Mouse (Mus musculus) heart, postnatal 25 days (tissue): ENCODE measurements around the gene Slc41a3. TPM values are rescaled to one million over a fixed set of nuclear protein-coding genes. Genes with fewer than 3 reads are reported as not detected.

Experiments
- DNase-seq: peaks from one replicate; pipeline ENCODE4 v3.0.0; 2022; ENCODE audit warnings: low spot score
- intact Hi-C: fragments of 180-260 bp; cut with DNase I; formaldehyde crosslinking; loops from one replicate; pipeline ENCODE4 v1.15.1; 2025
- total RNA-seq, 2 experiments: library from RNA; stranded (reverse); gene quantifications; 2 replicates each; pipeline ENCODE4 v1.2.3; 2021

Gene Slc41a3
- total RNA-seq = 100 to 1,000 TPM in 1 of 2 experiments, 10 to 100 TPM in 1; 51.0 to 103 TPM

DNA sequence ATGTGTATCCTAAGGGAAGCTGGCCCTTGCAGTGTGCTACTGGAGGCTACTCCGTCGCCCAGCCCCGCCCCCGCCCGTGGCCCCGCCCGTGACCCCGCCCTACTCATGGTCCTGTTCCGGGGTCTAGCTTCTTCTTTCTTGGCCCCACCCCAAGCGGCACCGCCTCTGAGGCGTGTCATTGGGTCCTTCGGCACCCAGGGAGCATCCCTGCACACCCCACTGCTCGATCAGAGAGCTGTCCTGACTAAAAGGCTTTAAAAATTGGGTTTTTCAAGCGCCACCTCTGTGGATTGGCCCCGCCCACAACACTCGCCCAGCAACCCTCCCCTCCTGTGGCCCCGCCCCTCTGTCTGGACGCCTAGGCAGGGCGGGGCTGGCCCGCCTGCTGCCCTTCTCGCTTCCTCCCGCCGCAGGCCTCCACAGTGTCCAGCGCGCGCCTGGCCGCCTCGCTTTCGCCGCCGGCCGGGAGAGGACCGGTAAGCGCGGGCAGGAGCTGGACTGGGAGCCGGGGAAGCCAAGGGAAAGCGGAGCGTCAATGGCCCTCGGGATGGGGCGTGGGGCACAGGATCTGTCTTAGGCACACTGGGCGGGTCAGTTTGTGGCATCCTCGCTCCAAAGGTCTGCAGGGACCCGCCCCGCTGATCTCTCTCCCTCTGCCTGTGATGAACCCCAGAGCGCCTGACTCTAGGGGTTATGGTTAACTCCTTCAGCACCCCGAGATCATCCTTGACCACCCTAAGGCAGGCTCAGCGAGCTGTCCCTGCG is at the start of gene Slc41a3:
TSS of gene Slc41a3 (plus strand) at position 193 of the 765 bp plus-strand sequence.
- intact Hi-C loops = no loop called here
- peak; percentile 87 for DNase-seq

- intact Hi-C loops = no loop called here
These were observed 47.9 kb upstream of the Slc41a3 start for GRCm38 (mm10) chr6:90556534-90557058.

DNA sequence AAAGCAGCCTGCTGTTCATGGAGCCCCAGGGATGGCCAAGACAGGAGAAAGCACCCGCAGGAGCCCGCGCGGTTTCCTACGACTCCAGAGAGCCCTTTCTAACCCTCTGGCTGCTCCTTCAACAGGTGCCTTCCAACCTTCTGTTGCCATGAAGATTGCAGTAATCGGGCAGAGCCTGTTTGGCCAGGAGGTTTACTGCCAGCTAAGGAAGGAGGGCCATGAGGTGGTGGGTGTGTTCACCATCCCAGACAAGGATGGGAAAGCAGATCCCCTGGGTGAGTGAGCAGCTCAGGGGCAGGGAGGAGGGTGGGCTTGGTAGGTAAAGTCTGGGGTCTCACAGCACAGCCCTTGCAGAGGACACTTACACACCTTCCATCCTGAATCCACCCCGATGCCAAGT is 47.4 kb upstream of the Slc41a3 start:
- DNase-seq = no peak
- intact Hi-C loops = no loop called here

More at GRCm38 (mm10) chr6:90556534-90557058, 47.9 kb upstream of the Slc41a3 start:
- no peak for DNase-seq

DNA sequence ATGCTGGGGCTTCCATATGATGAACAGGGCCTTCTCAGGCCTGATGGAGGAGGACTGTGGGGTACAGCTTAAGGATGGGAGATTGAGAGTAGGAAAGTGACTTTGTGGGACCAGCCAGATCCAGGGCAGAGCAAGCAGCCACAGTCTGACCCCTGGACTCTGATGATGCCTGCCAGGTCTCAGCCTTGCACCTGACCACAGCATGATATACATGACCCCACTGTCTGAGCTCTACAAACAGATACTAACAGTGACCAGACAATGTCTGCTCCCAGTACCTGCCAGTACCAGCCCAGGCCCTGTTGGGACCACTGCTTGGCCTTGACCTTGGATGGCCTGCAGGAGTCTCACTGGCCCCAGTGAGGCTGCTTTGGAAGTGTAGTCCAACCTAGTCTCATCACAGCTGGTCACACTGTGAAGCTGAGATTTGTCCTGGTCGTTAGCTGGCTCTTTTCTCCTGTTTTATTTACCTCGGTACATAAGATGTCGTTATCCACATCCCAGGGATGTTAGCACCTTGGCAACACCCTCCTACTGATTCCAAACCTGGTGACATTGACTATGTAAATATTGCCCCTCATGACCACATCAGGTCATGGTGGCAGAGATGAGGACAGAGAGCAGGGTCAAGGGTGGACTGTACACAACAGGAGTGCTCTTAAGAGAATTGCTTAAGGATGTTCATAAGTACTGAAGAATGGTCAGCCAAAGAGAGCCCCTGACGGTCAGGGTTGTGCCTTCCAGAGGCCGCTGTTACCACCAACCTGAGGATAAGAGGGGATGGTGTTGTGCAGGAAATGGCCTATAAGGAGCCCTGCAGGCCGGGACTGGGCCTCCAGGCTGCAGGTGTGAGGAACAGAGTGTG is 46.5 kb upstream of the Slc41a3 start:
- no peak for DNase-seq
- intact Hi-C loops = no loop called here

DNA sequence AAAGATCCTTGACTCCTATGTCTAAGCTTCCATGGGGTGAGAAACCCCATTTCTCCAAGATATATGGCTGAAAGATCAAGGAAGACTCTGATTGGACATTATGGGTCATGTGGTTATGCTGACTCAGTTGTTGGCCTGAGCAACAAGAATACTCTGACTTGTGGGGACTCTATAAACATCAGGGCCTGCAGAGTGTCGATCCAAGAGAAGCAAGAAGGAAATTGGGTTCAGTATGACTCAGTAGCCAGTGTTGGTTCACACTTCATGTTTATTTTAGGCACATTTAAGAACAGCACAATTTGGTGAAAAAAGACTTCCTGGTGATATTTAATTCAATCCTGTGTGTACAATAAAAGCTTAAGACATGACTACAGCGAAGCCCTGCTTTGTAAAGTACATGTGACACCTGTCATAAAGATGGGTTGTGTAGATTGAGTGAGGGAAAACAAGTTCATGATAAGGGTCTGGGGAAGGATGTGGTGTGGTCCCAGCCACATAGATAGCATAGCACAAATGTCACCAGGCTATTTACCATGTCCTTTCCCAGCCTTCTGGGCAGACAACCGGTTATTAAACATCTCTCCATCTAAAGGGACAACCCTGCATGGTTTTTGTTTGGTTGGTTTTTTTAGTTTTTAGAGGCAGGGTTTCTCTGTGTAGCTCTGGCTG is 44.0 kb upstream of the Slc41a3 start:
- intact Hi-C loops = no loop called here

GRCm38 (mm10) chr6:90561234-90561781 is 43.2 kb upstream of the Slc41a3 start:
- no peak for DNase-seq
- intact Hi-C loops = no loop called here

More for the DNA sequence above, 44.0 kb upstream of the Slc41a3 start:
- DNase-seq = no peak

GRCm38 (mm10) chr6:90564240-90564639 is 40.3 kb upstream of the Slc41a3 start:
- no peak for DNase-seq
- intact Hi-C loops = no loop called here

DNA sequence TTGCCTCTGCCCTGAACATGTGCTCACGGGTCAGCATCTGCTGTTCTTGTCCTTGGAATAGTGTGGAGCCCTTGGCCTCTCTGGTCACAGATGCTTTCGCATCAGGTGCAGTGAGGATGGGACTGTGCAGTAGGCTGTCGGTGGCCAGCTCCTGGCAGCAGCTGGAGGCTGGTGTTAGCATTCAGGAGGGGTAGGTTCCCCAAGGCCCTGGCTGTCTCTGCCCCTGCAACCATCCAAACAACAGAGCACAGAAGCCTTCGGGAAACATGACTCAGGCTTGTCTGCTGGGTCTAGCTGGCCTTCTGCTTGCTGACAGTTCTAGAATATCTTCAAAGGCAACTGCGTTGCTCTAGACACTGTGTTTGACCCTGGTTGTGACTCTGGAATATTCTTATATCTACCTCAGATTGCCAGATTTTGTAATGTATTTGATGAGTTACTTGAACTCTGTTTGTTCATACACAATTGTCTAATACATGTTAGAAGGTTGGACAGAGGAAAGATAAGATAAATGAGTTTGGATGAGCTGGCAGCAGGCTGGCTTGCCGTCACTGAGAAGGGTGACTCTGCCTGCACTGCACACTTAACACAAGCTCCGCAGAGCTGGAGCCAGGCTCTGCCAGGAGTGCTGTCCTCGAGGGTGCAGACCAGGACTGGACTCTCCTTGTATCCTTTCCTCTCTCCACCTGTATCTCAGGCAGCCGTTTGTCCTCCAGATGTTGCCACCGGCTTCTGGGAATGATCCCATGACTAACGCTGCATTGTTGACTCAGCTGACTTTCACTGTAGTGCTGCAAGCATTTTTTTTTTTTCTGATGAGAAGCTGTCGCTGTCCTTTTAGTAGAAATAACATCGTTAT is 38.9 kb upstream of the Slc41a3 start:
- DNase-seq = no peak
- intact Hi-C loops = no loop called here

- intact Hi-C loops = no loop called here
- DNase-seq = no peak
These were observed 37.0 kb upstream of the Slc41a3 start for GRCm38 (mm10) chr6:90567486-90567885.

DNA sequence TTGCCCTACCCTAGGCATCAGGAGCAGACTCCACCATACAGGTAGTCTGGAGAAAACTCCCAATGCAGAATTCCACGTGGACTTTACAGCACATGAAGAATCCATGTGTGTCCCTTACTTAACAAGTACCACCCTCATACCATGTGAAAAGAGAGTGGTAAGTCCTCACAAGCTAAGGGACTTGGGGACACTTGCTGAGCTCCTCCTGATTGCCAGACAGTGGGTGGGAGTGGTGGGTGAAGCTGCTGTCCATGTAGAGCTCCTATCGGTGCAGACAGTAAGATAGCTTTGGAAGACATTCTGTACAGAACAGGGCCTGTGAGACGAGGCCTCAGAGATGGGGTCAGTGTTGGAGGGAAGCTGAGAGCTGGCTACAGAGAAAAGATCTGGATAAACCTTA is 36.6 kb upstream of the Slc41a3 start:
- DNase-seq = no peak
- intact Hi-C loops = no loop called here

DNA sequence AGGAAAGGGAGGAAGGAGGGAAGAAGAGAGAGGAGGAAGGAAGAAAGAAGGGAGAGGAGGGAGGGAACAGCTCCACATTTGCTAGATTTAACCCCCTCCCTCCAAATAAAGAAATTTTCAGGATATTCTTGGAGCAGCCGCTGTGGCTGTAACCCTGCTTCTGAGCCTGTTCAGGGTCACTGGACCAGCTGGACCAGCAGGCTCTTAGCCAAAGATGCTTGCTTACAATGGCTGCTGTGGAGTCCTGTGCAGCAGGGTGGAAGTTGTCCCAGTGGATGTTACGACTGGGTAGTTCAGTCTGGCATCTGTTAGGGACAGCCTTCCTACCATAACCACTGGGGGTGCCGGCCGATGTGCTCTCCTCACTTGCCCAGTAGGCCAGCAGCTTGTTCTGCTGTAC is 35.8 kb upstream of the Slc41a3 start:
- intact Hi-C loops = no loop called here
- DNase-seq = no peak

DNA sequence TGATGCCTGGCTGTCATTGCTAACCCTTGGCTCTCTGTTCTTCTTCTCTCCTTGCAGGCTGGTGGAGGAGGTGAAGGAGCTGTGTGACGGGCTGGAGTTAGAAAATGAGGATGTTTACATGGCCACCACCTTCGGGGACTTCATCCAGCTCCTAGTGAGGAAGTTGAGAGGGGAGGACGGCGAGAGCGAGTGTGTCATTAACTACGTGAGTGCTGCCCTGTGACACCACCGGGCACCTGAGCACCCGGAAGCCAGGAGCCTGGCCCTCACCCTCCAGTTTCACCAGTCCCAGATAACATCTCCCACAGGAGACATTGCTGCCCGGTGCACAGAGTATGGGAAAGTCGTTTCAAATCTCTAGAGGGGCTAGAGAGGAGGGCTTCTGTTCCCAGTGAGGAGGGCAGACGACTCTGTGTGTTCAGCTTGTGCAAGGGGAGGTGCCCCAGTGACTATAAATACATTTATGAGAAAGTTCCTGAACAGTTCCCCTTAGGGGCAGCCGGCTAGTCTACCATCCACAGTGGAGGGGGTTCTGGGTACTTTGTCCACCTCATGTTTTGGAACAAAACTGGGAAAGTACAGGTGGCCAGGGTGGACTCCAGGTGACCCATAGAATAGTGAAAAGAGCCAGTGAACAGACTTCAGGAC is 34.7 kb upstream of the Slc41a3 start:
- intact Hi-C loops = loop anchor here (5.0 kb wide), 1 partner anchor 33 kb away; no protein-coding TSS in a partner anchor

DNA sequence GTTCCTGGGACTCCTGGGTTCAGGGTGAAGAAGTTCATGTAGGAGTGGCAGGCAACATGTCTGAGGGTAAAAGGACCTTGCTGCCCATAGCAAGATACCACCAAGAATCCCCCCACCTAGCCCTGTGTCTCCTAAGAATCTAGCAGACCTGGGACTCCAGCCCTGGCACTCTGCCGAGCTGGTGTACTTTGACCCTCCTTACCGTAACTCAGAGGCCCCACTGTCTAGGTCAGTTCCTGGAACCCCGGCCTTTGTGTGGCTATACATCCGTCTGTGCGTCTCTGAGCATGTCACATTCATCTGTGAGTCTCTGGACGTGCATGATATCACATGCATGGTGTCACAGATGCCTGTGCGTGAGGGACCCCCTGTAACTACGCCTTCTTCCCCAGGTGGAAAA is 34.1 kb upstream of the Slc41a3 start:
- DNase-seq = no peak
- intact Hi-C loops = loop anchor here (5.0 kb wide), 1 partner anchor 33 kb away; no protein-coding TSS in a partner anchor

More for the DNA sequence above, 34.7 kb upstream of the Slc41a3 start:
- DNase-seq = no peak

- peak; percentile 23 for DNase-seq
- intact Hi-C loops = loop anchor here (5.0 kb wide), 1 partner anchor 128 kb away; no protein-coding TSS in a partner anchor
These were observed 29.2 kb upstream of the Slc41a3 start for GRCm38 (mm10) chr6:90575261-90575715.

DNA sequence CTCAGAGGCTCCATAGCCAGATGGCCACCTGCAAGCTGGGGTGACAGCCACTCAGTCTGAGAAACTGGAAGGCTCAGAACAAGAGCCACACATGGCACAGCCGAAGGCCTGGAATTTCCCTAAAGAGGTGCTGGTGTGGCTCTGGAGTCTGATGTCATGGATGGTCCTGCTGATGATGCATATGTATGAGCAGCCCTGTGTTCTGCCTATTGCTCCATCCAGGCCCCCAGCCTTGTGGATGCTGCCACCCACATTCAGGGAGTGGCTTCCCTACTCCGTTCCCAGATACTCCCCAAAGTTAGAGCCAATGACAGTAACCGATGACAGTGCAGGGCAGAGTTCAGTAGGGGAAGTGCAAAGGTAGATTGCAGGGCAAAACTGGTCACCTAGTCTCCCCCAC is 26.4 kb upstream of the Slc41a3 start:
- intact Hi-C loops = loop anchor here (5.0 kb wide), 1 partner anchor 131 kb away; no protein-coding TSS in a partner anchor
- no peak for DNase-seq

DNA sequence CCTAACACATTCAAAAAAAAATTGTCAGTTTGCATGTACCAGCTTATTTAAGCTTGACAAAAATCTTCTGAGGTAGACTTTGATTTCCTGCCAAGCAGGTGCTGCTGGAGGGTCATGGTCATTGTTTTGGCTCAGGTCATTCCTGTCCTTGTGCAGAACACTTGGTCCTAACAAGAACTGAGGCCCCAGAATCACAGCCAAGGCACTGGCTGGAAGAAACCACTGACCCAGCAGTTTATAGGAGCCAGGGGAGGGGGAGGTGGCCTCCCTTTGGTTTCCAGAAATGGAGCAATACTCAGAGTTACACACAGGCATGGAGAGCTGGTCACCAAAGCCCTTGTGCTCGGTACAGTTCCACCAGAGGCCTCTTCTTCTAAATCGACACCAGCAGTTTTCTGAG is 22.2 kb upstream of the Slc41a3 start:
- DNase-seq = no peak

GRCm38 (mm10) chr6:90588113-90588512 is 16.4 kb upstream of the Slc41a3 start:
- intact Hi-C loops = no loop called here
- no peak for DNase-seq

More for the DNA sequence above, 22.2 kb upstream of the Slc41a3 start:
- intact Hi-C loops = no loop called here

GRCm38 (mm10) chr6:90590707-90591106 is 13.8 kb upstream of the Slc41a3 start:
- DNase-seq = no peak
- intact Hi-C loops = no loop called here
